Mouse (Mus musculus) cerebellum, postnatal 14 days (tissue): Measurements from ENCODE around the gene Mrpl14.

Experiments
- DNase-seq, 2 experiments: peaks; one replicate each; pipeline ENCODE4 v3.0.0; 2021; ENCODE audit warnings: mixed read lengths in 2 of 2

The Mrpl14 gene

GRCm38 (mm10) chr17:45727481-45727880 lies 41.4 kb downstream of the Mrpl14 start:
- DNase-seq = no peak

GRCm38 (mm10) chr17:45727983-45728723 lies 42.0 kb downstream of the Mrpl14 start:
- no peak for DNase-seq

- no peak for DNase-seq
Measured at GRCm38 (mm10) chr17:45729387-45729786, 43.3 kb downstream of the Mrpl14 start.

GRCm38 (mm10) chr17:45730696-45731095 lies 44.6 kb downstream of the Mrpl14 start:
- no peak for DNase-seq

- peak; percentile 94 to 95 for DNase-seq
Measured at GRCm38 (mm10) chr17:45731172-45731864, 45.2 kb downstream of the Mrpl14 start.

- DNase-seq = peak; percentile 46 to 50
Measured at GRCm38 (mm10) chr17:45733038-45733734, 47.1 kb downstream of the Mrpl14 start.

- DNase-seq = peak; percentile 75
Measured at GRCm38 (mm10) chr17:45733735-45734301, 47.7 kb downstream of the Mrpl14 start, which contains the start of gene 1600014C23Rik. TSS of gene 1600014C23Rik (minus strand) at chr17:45733844.

GRCm38 (mm10) chr17:45734333-45734732 lies 48.2 kb downstream of the Mrpl14 start:
- DNase-seq = no peak

- no peak for DNase-seq
Measured at GRCm38 (mm10) chr17:45734881-45735280, 48.8 kb downstream of the Mrpl14 start.

- DNase-seq = peak; percentile 94 to 96
Measured at GRCm38 (mm10) chr17:45735382-45736310, 49.5 kb downstream of the Mrpl14 start.

GRCm38 (mm10) chr17:45736311-45737077 lies 50.4 kb downstream of the Mrpl14 start:
- peak; percentile 94 for DNase-seq

GRCm38 (mm10) chr17:45737078-45737601 lies 51.0 kb downstream of the Mrpl14 start:
- DNase-seq = no peak

GRCm38 (mm10) chr17:45742371-45743147 lies 56.4 kb downstream of the Mrpl14 start:
- no peak for DNase-seq

GRCm38 (mm10) chr17:45745629-45746028 lies 59.5 kb downstream of the Mrpl14 start:
- DNase-seq = no peak

- DNase-seq = no peak
Measured at GRCm38 (mm10) chr17:45746755-45747154, 60.6 kb downstream of the Mrpl14 start.

- DNase-seq = no peak
Measured at GRCm38 (mm10) chr17:45747293-45747692, 61.2 kb downstream of the Mrpl14 start.
